Mouse (Mus musculus): ENCODE measurements at regions not wholly inside any gene's neighbourhood (a gene's known extent, or its start where the extent isn't known, plus 50 kb on each side); places are given as distances from the start of the nearest gene placed in this dataset.

- no peaks in the 10 kb centered on the region for H3K36me3 ChIP-seq (ENCODE audit: control insufficient read depth, insufficient read depth, low read length, poor library complexity, severe bottlenecking)
- no peak for TF ChIP-seq ZC3H11A (IDR thresholded peaks at IDR 0.05; ENCODE audit: borderline replicate concordance, low read depth, low read length)
- TF ChIP-seq ZNF384 (IDR thresholded peaks at IDR 0.05; ENCODE audit: low read depth, low read length): no peak
- TF ChIP-seq MAFK (IDR thresholded peaks at IDR 0.05; ENCODE audit: insufficient read depth, low read depth, low read length): peak; percentile 80
- in situ Hi-C loops (cut with MboI; ENCODE audit: low sequenced_read_pairs in 2 of 2, unreplicated experiment in 2 of 2): no loop called here
- no peak for DNase-seq (ENCODE audit: low read depth, low spot score)
- no peak overlapping the region for H3K4me3 ChIP-seq (ENCODE audit: insufficient read depth in 1 of 2, low read depth in 1 of 2, low read length in 2 of 2, poor library complexity in 1 of 2, severe bottlenecking in 1 of 2)
- H3K9ac ChIP-seq (ENCODE audit: insufficient read depth, low read depth, low read length, poor library complexity, severe bottlenecking): no peak overlapping the region
- no peaks in the 10 kb centered on the region for H3K9me3 ChIP-seq (ENCODE audit: control insufficient read depth, insufficient read depth, low read depth, low read length)
- peaks cover 0 to 3% of the 10 kb centered on the region in 2 experiments; a peak in 2 of 4 replicates for H3K4me1 ChIP-seq (ENCODE audit: control insufficient read depth in 2 of 2, insufficient read depth in 2 of 2, low read length in 2 of 2, poor library complexity in 1 of 2)
- no peak overlapping the region for H3K27ac ChIP-seq (ENCODE audit: insufficient read depth, low read depth, low read length, poor library complexity, severe bottlenecking)
These were observed 156.5 kb downstream of the Rplp1 start for GRCm38 (mm10) chr9:61757806-61758205.

- in situ Hi-C loops (cut with MboI; ENCODE audit: low sequenced_read_pairs in 2 of 2, unreplicated experiment in 2 of 2): no loop called here
- no peak overlapping the region for H3K9ac ChIP-seq (ENCODE audit: insufficient read depth, low read depth, low read length, poor library complexity, severe bottlenecking)
- no peaks in the 10 kb centered on the region for H3K9me3 ChIP-seq (ENCODE audit: control insufficient read depth, insufficient read depth, low read depth, low read length)
- no peaks in the 10 kb centered on the region for H3K36me3 ChIP-seq (ENCODE audit: control insufficient read depth, insufficient read depth, low read length, poor library complexity, severe bottlenecking)
- no peak overlapping the region for H3K27ac ChIP-seq (ENCODE audit: insufficient read depth, low read depth, low read length, poor library complexity, severe bottlenecking)
- 0 out of 4 replicates have a peak overlapping the region, but pooled peaks of 1 of the 2 experiments have one; percentile 17 for H3K4me3 ChIP-seq (ENCODE audit: insufficient read depth in 1 of 2, low read depth in 1 of 2, low read length in 2 of 2, poor library complexity in 1 of 2, severe bottlenecking in 1 of 2)
- DNase-seq (ENCODE audit: low read depth, low spot score): no peak
- H3K4me1 ChIP-seq (ENCODE audit: control insufficient read depth in 2 of 2, insufficient read depth in 2 of 2, low read length in 2 of 2, poor library complexity in 1 of 2): peaks cover 0 to 3% of the 10 kb centered on the region in 2 experiments; a peak in 2 of 4 replicates
- TF ChIP-seq MAFK (IDR thresholded peaks at IDR 0.05; ENCODE audit: insufficient read depth, low read depth, low read length) (no peak), HCFC1 (IDR thresholded peaks at IDR 0.05; ENCODE audit: borderline replicate concordance, insufficient read depth, low read length) (no peak), ZC3H11A (IDR thresholded peaks at IDR 0.05; ENCODE audit: borderline replicate concordance, low read depth, low read length) (no peak)
These were observed 157.5 kb downstream of the Rplp1 start for GRCm38 (mm10) chr9:61756801-61757342.

DNA sequence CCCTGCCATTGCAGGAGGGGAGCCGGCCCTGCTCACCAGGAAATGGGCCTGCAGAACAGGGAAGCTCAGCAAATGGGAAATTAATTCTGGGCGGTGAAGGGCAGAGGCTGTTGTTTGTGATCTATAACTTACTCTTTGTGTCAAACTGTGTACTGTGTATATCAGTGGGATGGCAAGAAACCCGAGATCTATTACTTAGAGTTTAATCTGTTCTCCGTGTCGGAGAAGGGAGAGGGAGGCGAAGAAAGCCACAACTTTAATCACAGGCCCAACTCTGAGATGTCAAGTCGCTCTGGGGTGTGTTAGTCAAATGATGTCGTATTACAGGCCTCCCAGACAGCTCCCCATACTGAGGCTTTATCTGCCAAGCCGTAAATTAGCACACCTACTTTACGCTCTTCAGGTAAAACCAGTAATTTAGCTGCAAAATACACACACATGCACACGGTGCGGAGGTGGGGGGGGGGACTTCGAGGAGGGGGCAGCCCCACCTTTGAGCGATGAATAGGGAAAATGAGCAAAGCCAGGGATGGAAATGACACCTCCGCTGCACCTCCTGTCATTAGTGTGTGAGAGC, 158.0 kb downstream of the Rplp1 start:
- Histone ChIP-seq H3K4me3 (ENCODE audit: insufficient read depth in 1 of 2, low read depth in 1 of 2, low read length in 2 of 2, poor library complexity in 1 of 2, severe bottlenecking in 1 of 2) (no peak overlapping the region), H3K27ac (ENCODE audit: insufficient read depth, low read depth, low read length, poor library complexity, severe bottlenecking) (no peak overlapping the region), H3K9ac (ENCODE audit: insufficient read depth, low read depth, low read length, poor library complexity, severe bottlenecking) (no peak overlapping the region), H3K9me3 (ENCODE audit: control insufficient read depth, insufficient read depth, low read depth, low read length) (no peaks in the 10 kb centered on the region), H3K4me1 (ENCODE audit: control insufficient read depth in 2 of 2, insufficient read depth in 2 of 2, low read length in 2 of 2, poor library complexity in 1 of 2) (peaks cover 0 to 3% of the 10 kb centered on the region in 2 experiments; a peak in 2 of 4 replicates), H3K36me3 (ENCODE audit: control insufficient read depth, insufficient read depth, low read length, poor library complexity, severe bottlenecking) (no peaks in the 10 kb centered on the region)
- TF ChIP-seq MAFK (IDR thresholded peaks at IDR 0.05; ENCODE audit: insufficient read depth, low read depth, low read length) (no peak), CHD2 (IDR thresholded peaks at IDR 0.05; ENCODE audit: low read depth, low read length) (no peak)
- in situ Hi-C loops (cut with MboI; ENCODE audit: low sequenced_read_pairs in 2 of 2, unreplicated experiment in 2 of 2): no loop called here
- no peak for DNase-seq (ENCODE audit: low read depth, low spot score)

DNA sequence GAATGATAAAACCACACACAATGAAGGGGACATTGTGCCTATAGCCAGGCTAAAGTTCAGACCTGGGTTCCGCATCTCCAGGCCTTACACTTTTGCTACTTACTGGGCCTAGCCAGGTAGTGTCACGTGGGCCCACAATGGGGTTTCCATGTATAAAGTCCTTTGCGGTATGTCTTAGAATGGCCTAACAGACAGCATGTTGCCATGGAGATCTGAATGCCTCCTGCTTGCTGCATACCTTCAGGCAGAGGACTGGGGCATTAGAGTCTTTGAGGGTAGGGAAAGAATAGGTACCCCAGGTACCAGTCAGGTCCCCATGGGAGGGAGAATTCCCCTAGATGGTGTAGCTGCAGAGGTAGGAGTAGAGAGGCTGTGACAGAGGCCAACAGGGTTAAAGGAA, 159.0 kb downstream of the Rplp1 start:
- H3K9ac ChIP-seq (ENCODE audit: insufficient read depth, low read depth, low read length, poor library complexity, severe bottlenecking): no peak overlapping the region
- no peak overlapping the region for H3K27ac ChIP-seq (ENCODE audit: insufficient read depth, low read depth, low read length, poor library complexity, severe bottlenecking)
- in situ Hi-C loops (cut with MboI; ENCODE audit: low sequenced_read_pairs in 2 of 2, unreplicated experiment in 2 of 2): no loop called here
- H3K9me3 ChIP-seq (ENCODE audit: control insufficient read depth, insufficient read depth, low read depth, low read length): no peaks in the 10 kb centered on the region
- H3K4me1 ChIP-seq (ENCODE audit: control insufficient read depth in 2 of 2, insufficient read depth in 2 of 2, low read length in 2 of 2, poor library complexity in 1 of 2): peaks cover 0 to 3% of the 10 kb centered on the region in 2 experiments; a peak in 2 of 4 replicates
- H3K36me3 ChIP-seq (ENCODE audit: control insufficient read depth, insufficient read depth, low read length, poor library complexity, severe bottlenecking): no peaks in the 10 kb centered on the region
- TF ChIP-seq ZNF384 (IDR thresholded peaks at IDR 0.05; ENCODE audit: low read depth, low read length): no peak
- TF ChIP-seq HCFC1 (IDR thresholded peaks at IDR 0.05; ENCODE audit: borderline replicate concordance, insufficient read depth, low read length): no peak
- TF ChIP-seq ZC3H11A (IDR thresholded peaks at IDR 0.05; ENCODE audit: borderline replicate concordance, low read depth, low read length): no peak
- no peak for TF ChIP-seq MAFK (IDR thresholded peaks at IDR 0.05; ENCODE audit: insufficient read depth, low read depth, low read length)
- no peak for TF ChIP-seq CHD2 (IDR thresholded peaks at IDR 0.05; ENCODE audit: low read depth, low read length)
- no peak overlapping the region for H3K4me3 ChIP-seq (ENCODE audit: insufficient read depth in 1 of 2, low read depth in 1 of 2, low read length in 2 of 2, poor library complexity in 1 of 2, severe bottlenecking in 1 of 2)
- no peak for DNase-seq (ENCODE audit: low read depth, low spot score)

- no peaks in the 10 kb centered on the region for H3K9me3 ChIP-seq (ENCODE audit: control insufficient read depth, insufficient read depth, low read depth, low read length)
- H3K36me3 ChIP-seq (ENCODE audit: control insufficient read depth, insufficient read depth, low read length, poor library complexity, severe bottlenecking): no peaks in the 10 kb centered on the region
- in situ Hi-C loops (cut with MboI; ENCODE audit: low sequenced_read_pairs in 2 of 2, unreplicated experiment in 2 of 2): no loop called here
- H3K4me3 ChIP-seq (ENCODE audit: insufficient read depth in 1 of 2, low read depth in 1 of 2, low read length in 2 of 2, poor library complexity in 1 of 2, severe bottlenecking in 1 of 2): peak overlapping the region in 1 of 2 experiments; percentile 50; a peak in 2 of 4 replicates
- H3K4me1 ChIP-seq (ENCODE audit: control insufficient read depth in 2 of 2, insufficient read depth in 2 of 2, low read length in 2 of 2, poor library complexity in 1 of 2): peaks cover 0 to 3% of the 10 kb centered on the region in 2 experiments; a peak in 2 of 4 replicates
- H3K27ac ChIP-seq (ENCODE audit: insufficient read depth, low read depth, low read length, poor library complexity, severe bottlenecking): no peak overlapping the region
- TF ChIP-seq CHD2 (IDR thresholded peaks at IDR 0.05; ENCODE audit: low read depth, low read length) (no peak), ZNF384 (IDR thresholded peaks at IDR 0.05; ENCODE audit: low read depth, low read length) (no peak), HCFC1 (IDR thresholded peaks at IDR 0.05; ENCODE audit: borderline replicate concordance, insufficient read depth, low read length) (no peak), ZC3H11A (IDR thresholded peaks at IDR 0.05; ENCODE audit: borderline replicate concordance, low read depth, low read length) (no peak), MAFK (IDR thresholded peaks at IDR 0.05; ENCODE audit: insufficient read depth, low read depth, low read length) (no peak)
- H3K9ac ChIP-seq (ENCODE audit: insufficient read depth, low read depth, low read length, poor library complexity, severe bottlenecking): peak overlapping the region; percentile 13; the same call in 1 of the 2 replicates
- DNase-seq (ENCODE audit: low read depth, low spot score): peak; percentile 53
These were observed 160.5 kb downstream of the Rplp1 start for GRCm38 (mm10) chr9:61753795-61754194.
